Mouse (Mus musculus): Measurements from ENCODE around the gene P2ry1.
A peak's percentile ranks its signal among the peaks of the same experiment; 100 is the strongest.

The P2ry1 gene

DNA sequence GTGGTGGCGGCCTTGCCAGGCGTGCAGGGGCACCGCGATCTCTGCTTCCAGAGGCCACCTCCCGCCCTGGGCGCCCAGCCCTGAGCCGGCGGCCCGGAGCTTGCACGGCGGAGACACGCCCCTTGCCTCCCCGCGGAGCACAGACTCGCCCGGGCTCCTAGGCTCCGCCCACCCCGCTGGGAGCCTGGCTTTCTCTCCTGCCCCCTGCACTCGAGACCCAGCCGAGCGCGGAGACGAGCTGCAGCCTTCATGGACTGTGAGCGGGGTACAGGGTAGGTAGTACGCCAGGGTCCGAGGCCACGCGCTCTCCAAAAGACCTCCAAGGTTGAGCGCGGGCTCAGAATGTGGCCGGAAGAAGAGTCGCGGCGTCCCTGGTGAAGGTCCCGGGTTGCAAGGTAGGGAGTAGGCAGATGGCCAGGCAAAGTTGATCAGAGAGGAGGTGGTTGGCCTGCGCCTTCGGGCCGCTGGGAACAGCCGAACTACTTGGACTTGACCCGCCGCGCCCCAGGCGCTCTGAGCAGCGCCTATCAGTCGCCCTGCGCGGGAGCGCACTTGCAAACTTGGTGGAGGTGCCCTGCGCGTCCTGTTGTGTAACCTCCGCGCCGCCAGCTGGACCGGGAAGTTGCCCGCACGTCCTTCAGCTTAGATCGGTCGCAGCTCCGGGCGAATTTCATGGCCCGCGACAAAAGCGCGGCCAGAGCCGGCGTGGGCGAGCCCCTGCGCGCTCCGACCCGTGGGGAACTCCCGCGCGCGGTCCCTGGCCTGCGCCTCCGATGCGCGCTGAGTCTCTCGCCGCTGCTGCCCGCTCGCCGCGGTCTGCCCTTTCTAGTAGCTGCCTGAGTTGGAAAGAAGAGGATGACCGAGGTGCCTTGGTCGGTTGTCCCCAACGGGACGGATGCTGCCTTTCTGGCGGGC lies at the start of gene P2ry1:
Gene P2ry1, plus strand, starts transcription at position 209 of the 915 bp plus-strand sequence.
- DNase-seq: peak; percentile 82

DNA sequence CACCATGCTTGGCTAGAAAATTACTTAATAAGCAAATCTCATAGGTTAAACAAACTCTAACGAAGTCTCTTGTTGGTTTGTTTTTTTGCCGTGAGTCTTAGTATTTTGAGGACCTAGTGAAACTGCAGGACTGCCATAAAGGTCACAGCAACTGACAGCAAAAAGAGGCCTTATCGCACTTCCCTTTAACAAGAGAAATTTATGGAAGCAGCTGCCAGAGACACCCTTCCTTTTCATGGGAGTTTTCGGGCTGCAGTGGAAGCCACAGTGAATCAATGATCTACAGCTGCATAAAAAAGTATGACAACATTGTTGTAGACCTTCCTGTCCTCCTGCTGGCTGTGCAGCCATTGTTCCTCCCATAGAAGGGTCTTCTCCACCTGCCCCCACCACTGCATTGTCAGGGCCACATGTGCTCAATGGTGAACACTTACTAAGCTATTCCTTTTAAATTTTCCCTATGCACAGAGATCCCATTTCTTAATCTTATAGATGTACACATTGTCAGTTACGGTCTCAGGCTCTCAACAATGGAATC lies 49.3 kb upstream of the P2ry1 start:
- DNase-seq: no peak

DNA sequence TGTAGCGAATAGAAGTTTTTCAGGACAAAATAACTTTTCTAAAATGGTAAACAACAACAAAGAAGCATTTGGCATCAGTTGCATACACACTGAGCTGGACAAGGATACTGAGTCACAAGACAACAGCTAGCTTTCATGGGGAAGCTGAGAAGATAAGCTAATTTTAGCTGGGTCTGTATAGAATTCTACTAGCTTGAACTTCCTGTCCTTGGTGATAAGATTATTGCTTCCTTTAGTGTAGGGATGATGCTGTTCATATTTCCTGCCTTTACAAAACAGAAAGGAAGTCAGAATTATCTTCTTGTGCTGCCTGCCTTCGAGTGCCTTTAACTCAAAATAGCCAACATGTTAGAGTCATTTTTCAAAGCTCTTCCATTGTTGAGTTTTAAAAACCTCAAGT lies 48.5 kb upstream of the P2ry1 start:
- DNase-seq: no peak

DNA sequence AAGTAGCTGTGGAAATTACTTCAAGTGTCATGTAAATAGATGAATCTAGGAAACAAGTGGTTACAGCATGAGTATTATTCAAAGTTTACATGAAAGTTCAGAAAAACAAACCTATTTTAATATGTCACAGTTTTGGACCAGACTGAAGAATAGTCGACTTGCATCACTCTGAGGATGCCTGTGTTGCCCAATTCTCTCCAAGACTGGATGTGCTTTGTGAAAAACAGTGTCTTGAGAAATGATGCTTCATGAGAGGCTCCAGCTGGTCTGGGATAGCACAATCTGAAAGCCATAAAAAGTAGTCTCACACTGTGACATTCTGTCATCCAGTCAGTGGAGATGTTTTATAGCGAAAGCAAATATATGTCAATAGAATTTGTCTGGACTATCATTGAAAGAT lies 43.8 kb upstream of the P2ry1 start:
- no peak for DNase-seq

DNA sequence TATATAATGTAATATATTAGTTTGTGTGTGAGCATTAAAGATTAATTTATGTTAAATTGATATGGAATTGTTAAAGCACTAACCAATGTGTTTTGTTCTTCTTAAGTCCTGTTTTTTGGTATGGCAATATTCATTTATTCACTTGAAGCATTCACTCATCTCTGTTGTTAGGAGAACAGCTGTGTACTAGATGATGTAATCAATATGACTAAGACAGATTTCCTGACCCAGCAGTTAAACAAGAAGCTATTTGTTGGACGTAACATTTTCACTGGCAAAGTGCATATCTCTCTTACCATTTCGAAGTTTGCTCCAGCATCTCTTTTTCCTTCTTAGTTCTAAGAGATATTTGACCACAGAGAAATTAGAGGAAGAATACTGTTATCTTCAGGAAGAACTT lies 37.5 kb upstream of the P2ry1 start:
- no peak for DNase-seq

DNA sequence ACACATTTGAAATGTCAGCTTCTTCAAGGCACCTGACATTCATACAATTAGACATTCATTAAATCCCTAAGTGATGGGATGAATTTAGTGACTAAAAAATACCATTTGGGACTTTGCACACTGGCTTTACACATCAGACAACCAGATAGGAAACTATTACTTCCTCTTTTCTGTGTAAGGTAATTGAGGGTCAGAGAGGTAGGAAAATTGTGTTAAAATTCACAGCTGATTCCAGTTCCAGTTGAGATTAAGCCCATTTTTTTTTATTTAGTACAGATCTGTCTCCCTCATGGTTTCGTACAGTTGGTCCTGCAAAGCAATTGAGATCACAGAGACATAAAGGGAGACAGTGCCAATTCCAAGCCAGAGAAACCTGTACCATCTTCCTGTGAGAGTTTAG lies 27.7 kb upstream of the P2ry1 start:
- no peak for DNase-seq

DNA sequence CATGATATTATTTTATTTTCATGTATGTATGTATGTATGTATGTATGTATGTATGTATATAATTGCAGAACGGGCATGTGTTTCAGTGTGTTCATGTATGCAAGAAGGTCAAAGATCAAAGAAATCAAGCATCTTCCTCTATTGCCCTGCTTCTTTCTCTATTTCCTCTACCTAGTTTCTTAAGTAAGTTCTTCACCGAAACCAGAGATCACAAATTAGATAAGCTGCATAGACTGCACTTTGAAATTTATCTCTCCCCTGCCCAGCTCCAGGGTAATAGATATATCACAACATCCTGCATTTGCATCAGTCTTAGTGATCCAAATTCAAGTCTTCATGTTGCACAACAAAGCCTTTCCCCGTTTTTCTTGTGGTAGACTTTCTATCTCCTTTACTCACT lies 20.5 kb upstream of the P2ry1 start:
- DNase-seq: no peak

DNA sequence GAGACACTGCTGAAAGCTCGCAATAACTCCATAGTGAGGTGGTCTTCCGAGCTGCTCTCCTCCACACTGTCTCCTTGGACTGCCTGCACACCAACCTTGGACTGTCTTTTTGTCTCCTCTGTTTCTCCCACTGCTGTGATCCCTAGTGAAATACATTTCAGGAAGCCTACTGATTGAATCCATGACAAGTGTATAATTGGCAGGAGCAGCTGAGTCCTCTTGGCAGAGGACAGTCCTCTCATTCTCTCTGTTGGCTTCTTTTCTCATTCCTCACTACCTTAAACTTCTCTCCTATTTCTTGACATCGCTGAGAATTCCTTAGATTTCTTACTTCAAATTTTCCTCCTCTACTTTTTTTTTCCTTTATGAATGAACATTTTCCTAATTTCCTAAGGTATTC lies 4.5 kb upstream of the P2ry1 start:
- no peak for DNase-seq

DNA sequence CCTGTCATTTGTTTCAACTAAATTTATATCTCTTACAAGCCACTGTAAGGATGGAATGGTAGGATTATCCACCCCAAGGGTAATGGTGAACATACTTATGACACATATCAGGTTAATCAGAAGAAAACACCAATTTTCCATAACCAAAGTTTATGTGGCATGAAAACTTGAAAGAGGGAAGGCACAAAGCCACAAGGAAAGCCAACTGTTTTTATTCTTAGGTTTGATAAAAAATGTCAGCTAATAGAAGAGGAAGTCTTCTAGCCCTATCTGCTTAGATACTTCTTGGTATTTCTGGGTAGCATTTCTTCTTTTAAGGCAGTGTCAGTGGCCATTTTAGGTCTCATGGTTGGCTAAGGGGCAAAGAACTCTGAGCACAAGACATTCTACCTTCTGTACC lies 2.9 kb upstream of the P2ry1 start:
- DNase-seq: no peak

DNA sequence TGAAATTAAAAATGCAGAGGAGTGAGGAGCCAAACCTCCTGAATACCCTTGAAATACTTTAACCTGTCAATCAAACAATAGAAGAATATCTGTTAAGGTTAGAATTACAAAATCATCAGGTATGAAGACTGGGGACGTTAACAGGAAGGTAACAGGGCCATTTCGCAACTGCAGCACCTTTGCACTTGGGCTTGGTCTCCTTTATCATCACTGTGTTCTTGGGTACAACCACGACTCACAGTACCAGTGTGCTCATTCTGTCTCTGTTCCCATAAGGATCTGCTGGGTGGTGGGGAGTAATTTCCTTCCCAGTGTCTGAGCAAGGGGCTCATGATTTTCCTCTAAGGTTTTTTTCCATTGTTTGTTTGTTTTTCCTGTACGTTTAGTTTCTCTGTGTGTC lies 1.8 kb upstream of the P2ry1 start:
- DNase-seq: no peak

DNA sequence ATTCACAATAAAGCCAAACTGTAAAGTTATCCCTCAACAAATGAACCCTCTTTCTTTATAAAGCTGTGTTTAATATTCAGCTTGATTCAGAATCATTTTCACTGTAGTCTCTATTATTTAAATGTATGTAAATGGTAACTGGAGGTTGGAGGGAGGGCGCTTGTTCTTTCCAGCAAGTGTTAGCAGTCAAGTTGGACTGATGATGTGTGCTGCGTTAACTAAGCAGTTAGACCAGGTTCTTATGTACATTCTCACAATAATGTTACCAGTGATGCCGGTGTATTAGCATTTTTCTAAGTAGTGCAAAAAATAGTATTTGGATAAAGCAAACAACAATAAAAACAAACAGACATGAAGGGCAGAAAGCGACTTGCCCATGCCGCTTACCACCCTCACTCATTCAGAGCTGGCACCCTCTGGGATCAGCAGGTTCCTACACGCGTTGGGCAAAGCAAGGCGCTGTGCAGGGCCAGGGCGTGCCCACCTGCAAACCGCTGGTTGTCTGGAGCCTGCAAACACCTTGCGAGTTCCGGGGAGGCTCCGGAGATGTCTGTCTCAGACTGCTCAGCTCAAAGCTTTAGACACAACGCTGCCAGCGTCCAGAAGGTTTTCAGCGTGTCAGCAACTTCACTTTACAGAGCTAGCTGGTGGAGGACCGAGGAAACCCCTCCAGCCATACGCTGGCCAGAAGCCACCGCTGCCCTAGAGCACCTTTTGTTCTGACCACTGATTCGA lies 576 bp upstream of the P2ry1 start:
- DNase-seq: peak; percentile 40

DNA sequence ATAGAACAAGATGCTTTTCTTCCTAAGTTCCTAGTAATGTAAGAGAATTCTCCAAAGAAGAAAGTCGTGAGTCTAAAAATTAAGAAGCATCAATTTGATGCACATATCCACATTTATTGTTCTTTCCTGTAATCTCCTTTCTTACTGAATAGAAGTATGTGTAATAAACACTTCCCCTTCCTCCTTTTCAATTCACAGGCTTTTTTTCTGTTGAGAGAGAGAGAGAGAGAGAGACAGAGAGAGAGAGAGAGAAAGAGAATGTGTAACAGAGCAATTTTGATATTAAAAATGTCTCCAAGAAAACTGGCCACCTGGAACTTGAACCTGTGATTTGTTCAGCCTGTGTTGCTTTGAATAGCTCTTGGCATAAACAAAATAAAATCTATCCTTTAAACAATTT lies 2.0 kb downstream of the P2ry1 start:
- no peak for DNase-seq

DNA sequence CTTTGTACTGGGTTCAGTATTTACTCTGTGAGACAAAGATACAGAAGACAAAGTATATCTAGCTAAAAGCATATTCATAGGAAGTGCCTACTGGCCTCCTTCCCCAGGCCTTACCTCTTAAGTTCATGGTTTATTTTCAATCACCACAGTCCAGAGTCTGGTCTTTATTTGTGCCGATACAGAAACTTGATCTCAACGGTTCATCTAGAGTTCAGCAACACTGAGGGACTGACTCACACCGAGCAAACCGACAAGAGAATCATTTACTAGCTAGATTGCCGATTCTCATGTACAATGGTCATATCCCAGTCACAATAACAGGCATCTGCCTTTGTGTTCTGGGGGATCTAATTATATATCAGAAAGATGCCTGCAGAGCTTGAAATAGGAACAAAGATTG lies 9.1 kb downstream of the P2ry1 start:
- no peak for DNase-seq

DNA sequence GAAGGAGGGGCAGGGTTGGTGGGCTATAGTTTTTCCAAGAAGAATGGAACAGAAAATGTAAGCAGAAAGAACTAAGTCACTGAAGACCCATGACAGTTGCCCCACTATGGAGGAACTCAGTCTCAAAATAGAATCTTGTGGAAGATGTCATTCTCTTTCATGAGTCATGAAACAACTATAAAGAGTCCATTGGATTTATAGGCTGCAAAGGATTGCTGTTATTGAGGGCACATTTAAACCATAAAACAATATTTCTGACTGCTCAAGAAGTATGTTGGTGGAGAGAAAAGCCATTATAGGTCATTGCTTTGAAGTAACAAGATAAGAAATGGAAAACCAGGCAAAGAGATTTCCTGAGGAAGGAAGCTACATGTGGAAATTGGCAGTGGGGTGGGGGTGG lies 10.0 kb downstream of the P2ry1 start:
- DNase-seq: no peak

DNA sequence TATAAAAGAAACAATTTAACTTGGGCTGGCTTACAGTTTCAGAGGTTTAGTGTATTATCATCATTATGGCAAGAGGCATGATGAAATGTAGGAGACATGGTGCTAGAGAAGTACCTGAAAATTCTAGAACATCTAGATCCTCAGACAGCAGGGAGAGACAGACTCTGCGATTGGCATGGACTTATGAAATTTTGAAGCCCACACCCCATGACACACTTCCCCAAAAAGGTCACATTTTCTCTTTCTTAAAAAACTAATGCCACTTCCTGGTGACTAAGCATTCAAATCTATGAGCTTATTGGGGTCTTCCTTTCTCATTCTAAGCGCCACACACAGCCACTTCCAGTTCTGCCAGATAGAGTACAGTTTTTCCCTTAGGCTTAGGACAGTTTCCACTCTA lies 14.1 kb downstream of the P2ry1 start:
- no peak for DNase-seq

DNA sequence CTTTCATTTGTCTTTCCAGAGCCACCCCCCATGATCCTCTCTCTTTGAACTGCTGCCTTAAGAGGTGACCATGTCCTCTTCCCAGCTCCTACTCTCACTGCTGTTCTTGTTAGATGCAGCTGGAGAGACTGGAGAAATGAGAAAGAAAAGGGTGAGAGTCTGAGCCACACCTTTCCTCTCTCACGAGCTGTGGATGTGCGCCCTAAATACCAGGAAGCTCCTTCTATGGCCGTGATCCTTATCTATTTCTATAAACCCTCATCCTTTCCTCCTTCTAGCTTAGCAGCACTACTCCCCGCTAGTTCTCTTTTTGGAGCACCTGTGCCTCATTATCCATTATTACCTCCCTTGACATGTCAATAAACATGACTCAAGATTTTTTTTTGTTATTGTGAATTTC lies 29.5 kb downstream of the P2ry1 start:
- DNase-seq: no peak

DNA sequence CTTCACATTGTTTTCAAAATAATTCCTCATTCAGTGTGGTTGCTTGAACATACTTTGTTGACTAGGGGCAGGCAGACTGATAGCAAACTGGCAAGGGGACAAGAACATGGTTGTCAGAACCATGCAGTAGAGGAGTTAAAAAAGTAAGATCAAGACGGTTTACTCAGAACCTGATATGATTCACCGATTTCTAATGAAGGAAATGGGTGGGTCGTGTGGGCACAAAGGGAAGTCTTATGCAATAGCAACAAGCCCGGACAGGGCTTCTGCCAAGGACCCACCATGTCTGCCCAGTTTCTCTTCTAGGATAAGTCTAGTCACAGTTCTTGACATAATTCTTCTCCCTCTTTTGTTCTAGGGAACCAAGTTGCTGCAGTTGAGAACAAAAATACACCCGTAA lies 33.0 kb downstream of the P2ry1 start:
- no peak for DNase-seq

DNA sequence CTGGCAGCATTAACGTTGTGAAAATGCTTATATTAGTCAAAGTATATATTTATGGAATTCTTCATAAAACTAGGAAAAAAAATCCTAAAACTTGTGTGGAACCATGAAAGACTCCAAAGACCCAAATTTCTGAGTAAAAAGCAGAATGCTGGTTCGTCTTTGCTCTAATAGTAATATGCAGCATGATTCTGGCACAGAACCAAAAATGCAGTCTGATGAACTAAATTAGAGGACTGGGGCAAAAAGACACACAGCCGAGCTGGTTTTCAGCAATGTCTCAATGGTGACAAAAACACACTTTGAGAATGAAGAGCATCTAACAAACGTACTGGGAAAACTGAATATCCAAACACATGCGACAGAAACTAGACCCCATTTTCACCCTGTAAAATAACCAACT lies 37.3 kb downstream of the P2ry1 start:
- no peak for DNase-seq

DNA sequence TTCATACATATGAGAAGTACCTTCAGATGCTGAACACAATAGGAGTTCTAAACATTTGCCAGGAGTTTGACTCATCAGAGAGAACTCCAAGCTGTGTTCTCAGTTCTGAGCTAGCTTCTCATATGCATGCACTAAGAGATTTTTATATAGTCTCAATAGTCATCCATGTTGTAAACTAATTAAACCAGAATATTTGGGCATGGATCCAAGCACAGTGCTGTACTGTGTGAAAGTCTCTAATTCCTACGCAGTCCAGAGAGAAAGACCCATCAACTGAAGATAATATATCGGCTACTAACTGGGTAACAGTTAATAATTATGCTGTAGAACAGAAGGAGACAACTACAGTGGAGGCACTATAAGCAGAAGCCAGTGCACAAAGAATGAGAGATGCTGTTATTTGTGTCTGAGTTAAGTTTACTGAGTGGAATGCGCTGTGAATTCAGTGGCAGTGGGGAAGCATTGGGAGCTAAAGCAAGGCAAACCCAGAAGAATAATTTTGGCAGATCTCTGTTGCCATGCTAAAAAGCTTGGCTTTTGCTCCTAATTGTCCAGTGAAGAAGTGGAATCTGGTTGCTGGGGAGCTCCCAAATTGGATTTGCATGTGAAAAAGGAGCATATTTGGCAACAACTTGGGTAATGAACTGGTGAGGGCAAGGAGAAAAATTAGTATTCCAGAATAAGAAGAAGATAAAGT lies 47.5 kb downstream of the P2ry1 start:
- DNase-seq: no peak
